Mouse (Mus musculus) T-cell, adult 2 months (primary cell): ENCODE measurements around the gene AI464131.
A peak's percentile ranks its signal among the peaks of the same experiment; 100 is the strongest.

Experiments
- DNase-seq: peaks from one replicate; pipeline ENCODE4 v3.0.0; 2022; ENCODE audit warnings: low spot score

Gene AI464131

GRCm38 (mm10) chr4:41469199-41469598 is 33.7 kb downstream of the AI464131 start:
- DNase-seq, result no peak

GRCm38 (mm10) chr4:41468396-41469080 is 34.3 kb downstream of the AI464131 start:
- peak; percentile 13 for DNase-seq

- DNase-seq, result no peak
These were observed 37.6 kb downstream of the AI464131 start for GRCm38 (mm10) chr4:41465287-41465665.

- peak; percentile 99 for DNase-seq
These were observed 38.3 kb downstream of the AI464131 start, which contains the start of the genes Kif24 and Nudt2 for GRCm38 (mm10) chr4:41464345-41465286. Kif24 (minus strand) TSS chr4:41464887. Nudt2 (plus strand) TSS chr4:41465151.

- DNase-seq, result peak; percentile 15
These were observed 39.7 kb downstream of the AI464131 start for GRCm38 (mm10) chr4:41463051-41463738.

- no peak for DNase-seq
These were observed 42.2 kb downstream of the AI464131 start for GRCm38 (mm10) chr4:41460690-41461089.

GRCm38 (mm10) chr4:41447595-41447994 is 55.3 kb downstream of the AI464131 start:
- DNase-seq, result no peak
